Mouse (Mus musculus): ENCODE measurements around the gene Olfr586. TPM values are rescaled to one million over a fixed set of nuclear protein-coding genes. Genes with fewer than 3 reads are reported as not detected.

The Olfr586 gene
- not detected for total RNA-seq (2021)
- long read RNA-seq, experiment 1, result 0 reads
- long read RNA-seq, experiment 2, result 0 reads

GRCm38 (mm10) chr7:103125538-103125937 is at the start of gene Olfr586:
Gene Olfr586, minus strand, starts transcription at chr7:103125638.
- DNase-seq, result no peak

- no peak for DNase-seq
Observed at GRCm38 (mm10) chr7:103169697-103170096, 44.3 kb upstream of the Olfr586 start.

GRCm38 (mm10) chr7:103156256-103156655 is 30.8 kb upstream of the Olfr586 start, which contains the start of gene Olfr589:
Gene Olfr589, minus strand, starts transcription at chr7:103156356.
- no peak for DNase-seq

DNA sequence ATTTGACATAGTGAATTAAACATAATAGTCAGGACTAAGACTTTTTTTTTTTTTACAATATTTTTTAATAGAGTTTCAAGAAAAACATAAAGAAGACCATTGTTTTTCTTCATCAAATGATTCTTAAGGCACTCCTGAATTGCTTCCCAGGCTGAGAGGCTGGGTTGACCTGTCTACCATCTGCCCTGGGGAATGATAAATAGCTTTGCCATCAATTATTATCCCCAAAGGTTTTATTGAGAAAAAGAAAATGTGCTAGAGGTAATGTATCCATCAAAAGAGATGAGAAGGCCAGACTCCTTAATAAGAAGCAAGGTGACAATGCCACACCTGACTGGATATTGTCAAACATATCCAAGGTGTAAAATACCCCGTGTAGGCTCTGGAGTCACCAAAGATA is 15.1 kb upstream of the Olfr586 start, which contains the start of gene Olfr588-ps1:
TSS of gene Olfr588-ps1 (plus strand) at position 301 of the 400 bp plus-strand sequence.
- DNase-seq, result no peak

GRCm38 (mm10) chr7:103119406-103119805 is 6.0 kb downstream of the Olfr586 start:
- no peak for DNase-seq

DNA sequence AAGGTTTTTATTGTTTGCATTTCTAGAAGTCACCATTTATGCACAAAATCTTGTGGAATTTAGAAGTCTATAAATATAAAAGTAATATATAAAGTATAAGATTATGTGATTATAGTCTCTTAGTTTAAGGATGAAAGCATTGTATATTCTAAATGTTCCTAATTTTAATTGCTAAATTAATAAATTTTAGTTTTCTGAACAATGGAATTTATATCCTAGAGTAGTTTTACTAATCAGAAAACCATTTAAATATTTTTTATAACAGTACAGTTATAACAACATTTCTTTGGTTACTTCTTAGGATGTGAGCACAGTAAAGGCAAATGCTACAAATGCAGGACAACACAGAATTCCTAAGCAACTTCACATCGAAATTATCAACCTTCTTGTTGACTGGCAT is 28.0 kb downstream of the Olfr586 start, which contains the start of gene Olfr585:
TSS of gene Olfr585 (plus strand) at position 301 of the 400 bp plus-strand sequence.
- no peak for DNase-seq

DNA sequence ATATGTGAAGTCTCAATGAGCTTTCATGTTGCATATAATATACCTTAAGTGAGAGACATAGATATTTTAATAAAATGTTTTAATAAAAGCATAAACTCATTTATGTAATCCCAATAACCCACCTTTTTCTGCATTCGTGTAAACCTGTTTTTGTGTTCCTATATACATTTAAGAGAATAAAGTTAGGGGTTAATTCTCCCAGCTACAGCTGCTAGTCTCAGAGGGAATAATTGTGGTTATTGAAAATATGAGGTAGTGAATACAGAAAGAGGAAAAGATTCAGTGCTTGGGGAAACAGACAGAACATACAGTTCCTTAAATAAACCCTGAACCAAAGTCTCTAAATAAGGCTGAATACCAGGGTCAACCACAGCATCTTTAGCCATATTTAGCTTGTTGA is 43.9 kb downstream of the Olfr586 start, which contains the start of gene Olfr584:
TSS of gene Olfr584 (plus strand) at position 301 of the 400 bp plus-strand sequence.
- no peak for DNase-seq

Other genes with a start within 250 kb of the Olfr586 start
- gene Olfr568, start 248.5 kb downstream of the Olfr586 start, total RNA-seq (2021), result not detected
- not detected for gene Olfr569, start 234.8 kb downstream of the Olfr586 start, total RNA-seq (2021)
- not detected for gene Olfr570, start 231.1 kb downstream of the Olfr586 start, total RNA-seq (2021)
- gene Olfr571, start 208.1 kb downstream of the Olfr586 start, total RNA-seq (2021), result not detected
- not detected for gene Olfr572, start 201.2 kb downstream of the Olfr586 start, total RNA-seq (2021)
- not detected for gene Olfr573-ps1, start 183.1 kb downstream of the Olfr586 start, total RNA-seq (2021)
- gene Olfr574, start 177.2 kb downstream of the Olfr586 start, total RNA-seq (2021), result not detected
- gene Olfr575, start 166.9 kb downstream of the Olfr586 start, total RNA-seq (2021), result not detected
- not detected for gene Olfr576, start 163.0 kb downstream of the Olfr586 start, total RNA-seq (2021)
- gene Olfr577, start 149.7 kb downstream of the Olfr586 start, total RNA-seq (2021), result not detected
- gene Olfr578, start 136.3 kb downstream of the Olfr586 start, total RNA-seq (2021), result not detected
- gene Olfr582, start 87.6 kb downstream of the Olfr586 start, total RNA-seq (2021), result not detected
- gene Olfr583, start 74.3 kb downstream of the Olfr586 start, total RNA-seq (2021), result not detected
- not detected for gene Olfr584, start 43.8 kb downstream of the Olfr586 start, total RNA-seq (2021)
- not detected for gene Olfr585, start 27.9 kb downstream of the Olfr586 start, total RNA-seq (2021)
- not detected for gene Olfr588-ps1, start 15.2 kb upstream of the Olfr586 start, total RNA-seq (2021)
- gene Olfr589, start 30.7 kb upstream of the Olfr586 start, total RNA-seq (2021), result not detected
- gene Olfr591, start 52.7 kb upstream of the Olfr586 start, total RNA-seq (2021), result not detected
- gene Olfr592, start 59.2 kb upstream of the Olfr586 start, total RNA-seq (2021), result not detected
- not detected for gene Olfr593, start 86.2 kb upstream of the Olfr586 start, total RNA-seq (2021)
- gene Olfr594, start 91.4 kb upstream of the Olfr586 start, total RNA-seq (2021), result not detected
- not detected for gene Usp17ld, start 126.9 kb upstream of the Olfr586 start, total RNA-seq (2021)
- not detected for gene Olfr596, start 180.0 kb upstream of the Olfr586 start, total RNA-seq (2021)
- not detected for gene Olfr597, start 190.7 kb upstream of the Olfr586 start, total RNA-seq (2021)
- gene Olfr598, start 197.9 kb upstream of the Olfr586 start, total RNA-seq (2021), result not detected
- gene Olfr599, start 210.3 kb upstream of the Olfr586 start, total RNA-seq (2021), result not detected
- not detected for gene Olfr600, start 224.0 kb upstream of the Olfr586 start, total RNA-seq (2021)
- not detected for gene Olfr601, start 237.0 kb upstream of the Olfr586 start, total RNA-seq (2021)

Data from heart, adult 18-20 months (tissue).